Mouse (Mus musculus): ENCODE data around the gene Ppp1r13l.

DNA sequence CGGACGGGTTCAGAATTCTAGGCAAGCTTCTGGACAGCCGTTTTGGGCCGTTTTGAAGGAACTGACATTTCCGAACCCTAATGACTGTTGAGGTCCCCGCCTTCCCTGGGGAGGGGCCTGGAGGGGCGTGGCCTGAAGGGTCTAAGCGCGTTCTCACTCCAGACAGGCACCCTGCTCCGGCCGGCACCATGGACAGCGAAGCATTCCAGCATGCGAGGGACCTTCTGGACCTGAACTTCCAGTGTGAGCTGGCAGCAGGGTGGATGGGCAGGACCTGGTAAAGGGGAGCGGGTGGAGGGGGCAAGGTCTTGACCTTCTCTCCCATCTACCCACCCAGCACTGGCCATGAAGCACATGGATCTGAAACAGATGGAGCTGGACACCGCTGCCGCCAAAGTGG lies 8.8 kb downstream of the Ppp1r13l start:
- no peak for TF ChIP-seq POLR2A (IDR thresholded peaks at IDR 0.05; ENCODE audit: borderline replicate concordance, low read depth, low read length)
- TF ChIP-seq CTCF (IDR thresholded peaks at IDR 0.05; ENCODE audit: low read depth, low read length), result no peak

Data from bone marrow macrophage, adult 2 months (primary cell).